ENCODE assay signal across 1 mouse cellular context in the genomic region with DNA sequence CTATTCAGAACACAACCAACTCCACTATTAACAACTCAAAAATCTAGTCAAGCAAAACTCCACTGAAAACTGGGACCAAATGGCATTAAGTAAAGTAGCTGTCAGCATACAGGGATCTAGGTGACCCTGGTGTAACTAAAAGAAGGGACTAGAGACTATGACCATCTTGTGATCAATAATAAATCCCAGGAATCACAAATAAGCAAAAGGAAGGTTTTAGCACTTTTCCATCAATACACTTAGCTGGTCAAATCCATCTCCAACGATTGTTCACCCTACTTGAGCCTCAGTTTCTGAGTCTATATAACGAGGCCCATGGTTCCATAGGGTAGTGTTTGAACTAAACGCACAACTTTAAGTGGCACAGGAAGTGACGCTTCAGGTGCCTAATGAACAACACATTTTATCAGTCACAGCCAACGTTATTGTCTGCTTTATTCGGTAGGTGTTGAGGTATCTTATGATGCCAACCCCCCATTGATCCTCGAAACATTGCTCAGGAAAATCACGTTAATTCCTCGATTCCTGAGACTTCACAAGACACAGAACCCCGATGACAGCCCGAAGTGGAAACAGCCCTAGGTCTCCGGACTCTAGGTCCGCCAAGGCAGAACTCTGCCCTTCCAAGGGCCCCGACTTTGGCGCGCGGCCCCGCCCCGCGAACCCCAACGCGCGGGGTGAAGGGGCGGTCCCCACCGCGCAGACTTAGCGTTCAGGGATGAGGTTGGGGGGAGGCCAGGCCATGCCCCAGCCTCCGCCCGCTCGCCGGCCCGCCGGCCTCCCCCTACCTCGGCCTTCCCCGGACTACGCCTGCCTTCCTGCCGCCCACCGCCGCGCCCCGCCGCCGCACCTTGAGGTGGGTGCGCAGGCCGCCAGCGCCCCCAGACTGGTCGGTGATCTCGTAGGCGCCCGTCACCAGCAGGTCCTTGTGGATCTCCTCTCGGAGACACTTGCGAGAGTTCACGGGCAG.
TF ChIP-seq lines count a peak whose summit lies in the region.

No protein-coding gene starts in this region.

TF ChIP-seq in C2C12, 6 proteins besides CTCF, POLR2A, EP300 and RAD21:
- TF ChIP-seq FOSL1 (IDR thresholded peaks at IDR 0.05; ENCODE audit: insufficient read depth, low read length, poor library complexity, severe bottlenecking): no peak
- TF ChIP-seq USF1 (IDR thresholded peaks at IDR 0.05; ENCODE audit: low read depth): no peak
- no peak for TF ChIP-seq MYOG (IDR thresholded peaks at IDR 0.05; ENCODE audit: control insufficient read depth, extremely low read depth, insufficient read length)
- no peak for TF ChIP-seq CEBPB (IDR thresholded peaks at IDR 0.05; ENCODE audit: low read depth)
- TF ChIP-seq MAX (IDR thresholded peaks at IDR 0.05): no peak
- no peak for TF ChIP-seq MYOD1 (IDR thresholded peaks at IDR 0.05; ENCODE audit: control insufficient read depth, insufficient read length, low read depth)
